Mouse (Mus musculus) cortical plate, adult 2 months (tissue): ENCODE results near the gene Igsf9.

Source experiments
- CTCF ChIP-seq: fragments of 200-500 bp; IDR thresholded peaks from 2 replicates; pipeline ENCODE4 v1.5.1; 2011; ENCODE audit warnings: mild to moderate bottlenecking, control low read depth, low read length; ENCODE audit not compliant: insufficient read depth; ENCODE audit errors: extremely low read depth
- POLR2A ChIP-seq: fragments of 200-500 bp; IDR thresholded peaks from 2 replicates; pipeline ENCODE4 v1.6.1; 2011; ENCODE audit warnings: mild to moderate bottlenecking, low read length, control low read depth; ENCODE audit not compliant: insufficient read depth; ENCODE audit errors: extremely low read depth

DNA sequence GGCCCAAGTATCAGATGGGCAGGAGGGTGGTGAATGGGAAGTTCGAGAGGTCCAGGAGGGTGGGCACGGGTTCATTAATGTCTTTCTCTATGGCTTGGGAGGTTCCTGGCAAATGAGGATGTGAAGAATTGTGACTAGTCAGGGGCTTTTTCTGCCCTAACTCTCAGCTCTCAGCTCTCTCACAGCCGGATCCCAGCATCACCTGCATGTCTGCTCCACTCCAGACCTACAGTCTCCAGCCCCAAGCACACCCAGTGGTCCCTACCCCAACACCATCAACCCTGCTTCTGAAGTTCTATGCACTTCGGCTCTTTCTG is 32.6 kb downstream of the Igsf9 start:
- TF ChIP-seq CTCF: no peak
- no peak for TF ChIP-seq POLR2A
